Mouse (Mus musculus) MEL-GATA-1-ER (cell line): Measurements from ENCODE around the gene Gbx2.

Experiments used
- DNase-seq: peaks from one replicate; pipeline ENCODE4 v3.0.0-alpha.2; 2012; ENCODE audit warnings: low read depth; ENCODE audit errors: extremely low read depth

Gene Gbx2

DNA sequence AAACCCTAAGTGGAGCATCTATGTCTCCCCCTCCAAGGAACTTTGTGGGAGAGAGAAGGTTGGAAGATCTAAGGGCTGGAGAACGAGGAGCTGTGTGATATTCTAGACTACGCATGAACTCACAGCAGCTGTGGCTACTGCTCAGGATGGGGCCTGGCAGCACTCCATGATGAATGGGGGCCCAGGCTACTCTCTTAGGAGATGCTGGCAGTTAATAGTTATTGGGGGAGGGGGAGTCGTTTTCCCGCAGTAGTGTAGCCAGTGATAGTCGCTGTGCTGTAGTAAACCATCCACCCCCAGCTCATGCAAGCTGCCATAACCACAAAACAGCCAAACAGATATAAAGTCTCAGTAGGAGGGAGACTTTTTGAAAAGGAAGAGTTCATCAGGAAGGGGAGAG lies 18.6 kb downstream of the Gbx2 start:
- DNase-seq = no peak

DNA sequence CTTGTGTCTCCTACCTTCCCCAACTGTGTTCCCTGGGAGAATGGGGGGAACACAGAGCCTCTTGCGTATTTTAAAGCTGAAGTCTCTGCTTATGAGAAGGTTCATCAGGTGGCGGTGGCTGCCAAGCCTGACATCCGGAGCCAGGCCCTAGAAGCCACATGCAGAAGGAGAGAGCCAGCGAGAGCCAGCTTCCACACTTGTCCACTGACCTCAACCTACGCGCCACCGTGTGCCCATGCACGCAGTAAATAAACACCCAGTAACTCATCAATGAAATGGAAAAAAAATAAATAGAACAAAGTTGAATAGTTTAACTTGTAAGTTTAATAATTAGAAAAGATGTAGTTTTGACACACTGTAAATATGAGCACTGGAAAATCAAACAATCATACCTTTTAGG lies 21.2 kb downstream of the Gbx2 start:
- DNase-seq = no peak

DNA sequence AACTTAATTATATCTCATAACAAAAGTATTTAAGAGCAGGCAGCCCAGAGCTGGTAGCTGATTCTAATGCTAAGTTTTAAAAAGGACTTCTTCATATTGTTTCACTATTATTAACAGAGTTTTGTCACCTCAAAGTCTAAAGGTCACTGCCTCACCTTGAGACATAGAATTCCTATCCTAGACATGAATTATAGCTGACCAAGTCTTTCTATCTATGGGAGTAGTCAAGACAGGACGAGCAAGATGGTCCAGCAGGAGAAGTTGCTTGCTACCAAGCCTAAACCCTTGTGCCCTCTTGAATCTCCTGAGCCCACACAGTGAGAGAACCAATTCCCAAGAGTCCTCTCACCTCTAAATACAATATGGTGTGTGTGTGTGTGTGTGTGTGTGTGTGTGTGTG lies 28.3 kb downstream of the Gbx2 start:
- no peak for DNase-seq

DNA sequence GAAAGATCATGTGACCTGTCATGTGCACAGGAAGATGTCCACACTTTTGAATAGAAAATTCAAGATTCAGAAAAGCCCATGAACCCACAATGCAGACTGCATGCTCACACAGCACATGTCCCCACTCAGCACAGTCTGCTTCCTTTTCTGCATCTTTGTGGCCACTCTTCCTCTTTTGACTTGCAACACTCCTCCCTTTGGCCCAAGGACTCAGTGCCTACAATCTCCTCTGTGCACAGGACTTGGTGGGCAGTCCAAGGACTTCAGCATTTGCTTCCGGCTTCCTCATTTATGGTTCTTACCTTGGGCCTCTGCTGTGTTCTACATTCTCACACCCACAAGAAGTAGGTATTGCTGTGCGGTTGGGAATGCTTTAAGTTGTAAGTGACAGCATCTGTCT lies 28.7 kb downstream of the Gbx2 start:
- no peak for DNase-seq

DNA sequence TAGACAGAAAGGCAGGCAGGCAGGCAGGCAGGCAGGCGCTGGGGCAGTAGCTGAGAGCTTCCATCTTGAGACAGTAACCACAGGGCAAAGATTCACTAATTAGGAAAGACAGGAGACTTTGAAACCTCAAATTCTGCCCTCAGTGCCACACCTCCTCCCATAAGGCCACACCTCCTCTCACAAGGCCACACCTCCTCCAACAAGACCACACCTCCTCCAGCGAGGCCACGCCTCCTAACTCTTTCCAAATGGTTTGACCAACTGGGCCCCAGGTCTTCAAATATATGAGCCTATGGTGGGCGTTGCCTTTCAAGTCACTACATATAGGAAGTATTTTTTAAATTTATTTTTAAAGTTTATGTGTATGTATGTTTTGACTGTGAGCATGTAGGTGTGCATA lies 29.6 kb downstream of the Gbx2 start:
- DNase-seq = no peak

DNA sequence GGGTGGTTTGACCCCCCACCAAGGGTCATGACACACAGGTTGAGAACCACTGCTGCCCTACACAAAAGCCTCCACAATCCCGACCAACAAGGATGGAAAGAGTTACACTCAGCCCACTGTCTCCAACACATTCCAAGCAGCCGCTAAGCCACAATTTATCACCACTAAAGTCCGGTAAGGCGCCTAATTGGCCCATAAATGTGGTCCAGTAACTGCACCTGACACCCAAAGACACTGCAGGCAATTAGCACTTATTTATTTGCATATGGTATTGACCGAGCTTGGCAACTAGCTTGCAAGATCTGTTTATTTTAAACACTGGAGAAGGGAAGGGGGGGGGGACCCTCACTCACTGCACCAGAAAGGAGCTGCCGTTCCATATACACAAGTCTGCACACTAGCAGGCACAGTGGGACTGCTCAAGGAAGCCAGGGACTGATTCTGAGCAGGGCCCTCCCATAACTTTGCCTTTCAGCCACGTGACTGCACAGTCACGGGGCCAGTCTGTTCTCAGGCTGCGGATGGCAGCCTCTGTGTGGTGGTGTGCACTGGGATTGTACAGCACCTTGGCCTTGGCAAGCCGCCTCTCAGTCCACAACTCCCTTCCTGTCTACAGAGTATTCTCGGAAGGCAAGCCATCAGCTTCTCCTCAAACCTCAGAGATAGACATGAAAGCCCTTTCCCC lies 31.1 kb downstream of the Gbx2 start:
- no peak for DNase-seq

DNA sequence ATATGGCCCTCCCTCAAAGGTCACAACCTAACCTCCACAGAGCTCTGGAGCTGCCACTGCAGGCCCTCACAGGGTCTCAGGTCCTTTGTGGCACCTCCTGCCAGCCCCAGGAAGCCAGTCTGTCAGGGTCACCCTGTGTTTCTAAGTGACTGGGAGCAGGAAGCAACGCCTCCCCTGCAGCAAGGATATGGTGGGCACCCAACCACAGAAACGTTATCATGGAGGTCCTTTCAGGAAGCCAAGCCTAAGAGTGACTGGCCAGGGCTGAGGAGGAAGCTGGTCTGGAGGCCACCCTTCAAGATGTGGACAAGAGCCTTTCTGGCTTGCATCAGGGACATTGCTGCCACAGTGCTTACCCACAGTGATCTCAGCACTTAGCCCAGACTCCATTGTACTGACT lies 31.9 kb downstream of the Gbx2 start:
- DNase-seq = no peak

DNA sequence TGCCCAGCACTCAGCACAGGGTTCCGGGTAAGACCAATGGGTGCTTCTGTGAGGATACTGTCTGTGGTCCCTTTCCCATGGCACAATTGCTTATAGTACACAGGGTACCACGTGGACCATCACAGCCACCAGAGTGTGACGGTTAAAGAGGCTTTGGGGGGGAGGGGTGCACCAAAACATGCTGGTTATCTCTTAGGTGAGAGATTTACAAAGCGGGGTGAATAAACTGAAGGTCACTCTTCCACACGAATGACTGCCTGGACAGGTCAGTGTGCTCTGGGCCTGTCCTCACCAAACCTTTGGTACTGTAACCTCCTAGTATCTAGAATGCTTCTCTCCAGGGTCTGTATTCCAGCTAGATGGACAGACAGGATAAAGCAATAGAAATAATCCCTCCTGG lies 35.2 kb downstream of the Gbx2 start:
- no peak for DNase-seq

DNA sequence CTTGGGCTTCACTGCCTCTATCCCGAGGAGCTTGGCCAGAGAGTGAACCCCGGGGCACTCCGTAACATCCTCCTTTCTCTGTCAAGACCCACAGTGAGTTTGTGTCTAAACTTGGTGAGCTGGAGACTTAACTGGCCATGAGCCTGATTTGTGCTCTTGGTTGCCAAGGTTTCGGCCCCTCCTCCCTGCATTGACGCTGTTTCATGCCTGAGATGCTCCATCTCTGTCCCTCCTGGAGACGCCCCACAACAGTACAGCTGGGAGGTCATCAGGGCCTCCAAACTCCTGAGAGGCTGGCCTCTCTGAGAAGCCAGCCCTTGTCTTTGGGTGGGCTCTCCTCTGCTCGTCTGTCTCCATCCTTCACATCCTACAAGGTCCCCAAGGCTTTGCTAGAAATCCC lies 38.7 kb downstream of the Gbx2 start:
- no peak for DNase-seq

DNA sequence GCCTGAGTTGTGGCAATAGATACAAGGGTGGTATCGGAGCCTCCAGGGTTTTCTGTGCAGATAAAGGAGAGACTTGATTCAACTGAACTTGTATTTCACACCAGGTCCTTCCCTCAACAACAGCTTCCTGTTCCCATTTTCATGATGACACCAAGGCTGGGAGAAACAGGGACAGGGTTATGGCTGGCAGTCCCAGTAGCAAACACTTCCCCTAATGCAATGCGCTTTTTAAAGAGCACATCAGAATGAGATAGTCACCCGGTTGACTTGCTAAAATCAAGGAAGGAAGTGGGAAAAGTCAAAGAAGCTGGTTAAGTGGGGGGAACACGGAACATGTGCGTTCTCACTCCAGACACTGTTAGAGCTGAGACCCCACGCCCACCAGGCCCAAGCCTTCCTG lies 39.6 kb downstream of the Gbx2 start:
- no peak for DNase-seq

DNA sequence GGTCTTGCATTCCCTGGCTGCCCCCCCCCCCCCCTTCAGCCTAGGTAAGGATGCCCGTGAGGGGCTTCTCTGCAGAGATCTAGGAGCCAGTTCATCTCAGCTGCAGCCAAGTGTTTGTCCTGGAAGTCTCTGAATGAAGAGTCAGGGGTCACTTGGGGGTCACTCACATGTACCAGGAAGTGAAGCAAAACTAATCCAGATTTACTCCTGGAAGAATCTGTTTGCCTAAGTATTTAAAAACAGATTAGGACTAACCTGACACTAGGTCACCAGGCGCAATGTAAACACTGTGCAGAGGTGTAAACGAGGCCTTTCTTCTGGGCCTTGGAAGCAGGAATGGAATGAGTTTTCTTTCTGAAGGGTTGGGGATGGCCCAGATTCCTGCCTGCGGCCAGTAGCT lies 45.3 kb downstream of the Gbx2 start:
- no peak for DNase-seq

DNA sequence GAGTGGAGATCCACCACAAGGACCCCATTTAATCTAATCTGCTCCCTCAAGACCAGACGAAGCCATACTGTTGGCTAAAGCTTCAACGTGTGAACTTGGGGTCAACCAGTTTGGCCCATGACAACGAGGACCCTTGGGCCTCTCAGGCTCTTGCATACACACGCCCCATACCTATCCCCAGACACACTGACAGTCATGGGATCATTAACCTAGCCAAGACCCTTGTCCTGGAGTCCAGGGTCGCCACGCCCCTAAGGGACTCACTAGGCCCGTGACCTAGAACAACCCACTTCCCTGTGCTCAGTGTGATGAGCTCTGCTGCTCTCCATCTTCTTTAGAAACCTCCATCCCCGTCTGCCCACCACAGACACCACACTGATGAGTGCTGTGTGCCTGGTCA lies 46.6 kb downstream of the Gbx2 start:
- DNase-seq = no peak

DNA sequence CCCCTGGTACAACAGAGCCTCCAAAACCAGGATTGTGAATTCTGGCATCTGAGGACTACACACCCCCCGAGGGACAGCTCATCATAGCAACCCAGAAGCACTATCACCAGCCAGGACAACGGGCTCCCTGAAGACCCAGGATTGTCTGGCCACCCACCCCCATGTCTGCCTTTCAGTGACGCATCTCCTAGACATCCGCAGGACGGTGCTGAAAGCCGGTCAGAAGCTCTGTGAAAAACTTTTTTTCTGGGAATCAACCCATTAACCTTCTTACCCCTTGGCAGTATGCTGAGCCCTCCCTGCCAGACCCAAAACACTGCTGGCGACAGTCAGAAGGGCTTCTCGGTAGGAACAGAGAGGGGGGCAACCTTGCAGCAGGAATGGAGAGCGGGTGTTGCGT lies 50.1 kb downstream of the Gbx2 start:
- no peak for DNase-seq

DNA sequence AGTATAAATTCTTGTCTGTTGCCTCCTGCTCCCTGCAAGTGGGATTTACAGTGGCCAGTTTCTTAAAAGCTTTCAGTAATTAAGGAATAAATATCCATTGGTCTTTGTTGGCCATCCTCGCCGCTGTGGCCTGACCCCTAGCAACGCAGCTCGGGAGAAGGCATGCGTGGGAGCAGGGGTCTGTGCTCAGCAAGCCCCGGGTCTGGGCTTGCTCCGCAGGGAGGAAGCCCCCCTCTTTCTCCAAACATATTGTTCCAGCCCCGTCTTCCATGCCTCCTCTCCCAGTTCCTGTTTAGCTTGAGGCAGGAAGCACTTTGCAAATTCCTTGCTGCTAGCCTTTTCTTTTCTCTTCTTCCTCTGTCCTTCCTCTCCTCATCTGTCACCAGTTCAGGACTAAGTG lies 50.8 kb downstream of the Gbx2 start:
- no peak for DNase-seq

DNA sequence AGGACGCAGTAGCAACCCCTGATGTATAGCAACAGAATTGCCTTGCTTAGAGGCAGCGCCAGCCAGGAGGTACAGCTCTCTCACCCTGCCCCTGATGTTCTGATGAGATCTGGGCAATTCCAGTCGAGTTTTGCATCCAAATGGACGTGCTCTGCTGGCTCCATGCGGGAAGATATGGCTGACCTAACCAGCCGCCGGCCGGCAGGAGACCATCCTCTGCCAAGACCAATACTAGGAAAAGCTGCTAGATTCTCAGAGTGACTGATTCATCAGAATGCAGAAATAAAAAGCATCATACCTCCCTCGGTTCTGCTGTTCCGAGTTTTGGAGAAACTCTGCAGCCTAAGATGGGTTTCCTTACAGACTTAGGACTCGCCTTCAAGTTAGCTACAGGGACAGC lies 52.5 kb downstream of the Gbx2 start:
- DNase-seq = no peak
